Mouse (Mus musculus): Measurements from ENCODE around the gene Hnrnpul1.

Hnrnpul1 gene

DNA sequence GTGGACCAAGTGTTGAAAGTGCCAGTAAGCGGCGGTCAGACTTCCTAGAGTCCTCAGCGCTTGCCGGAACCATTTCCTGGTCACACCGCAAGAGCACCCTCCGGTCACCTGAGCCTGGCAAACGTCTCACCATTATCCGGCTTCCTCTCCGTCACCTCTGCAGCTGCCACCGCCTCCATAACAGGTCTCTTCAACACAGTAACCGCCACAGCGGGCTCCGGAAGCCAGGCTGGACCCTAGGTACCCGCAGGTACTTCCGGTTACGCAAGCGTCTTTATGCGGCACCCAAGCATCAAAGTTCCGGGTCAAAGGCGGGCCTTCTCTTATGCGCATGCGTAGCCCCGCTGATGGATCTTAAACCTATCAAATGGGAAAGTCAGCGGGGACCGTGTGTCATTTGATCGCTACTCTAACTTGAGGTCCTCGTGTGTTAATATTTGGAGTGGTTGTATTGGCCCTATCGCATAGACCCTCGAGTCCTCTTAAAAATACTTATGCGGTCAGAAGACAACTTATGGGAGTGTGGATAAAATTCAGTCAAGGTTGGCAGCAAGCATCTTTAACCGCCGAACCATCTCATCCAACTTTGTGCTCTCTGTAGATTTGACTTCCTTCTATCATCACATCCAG lies 35.7 kb downstream of the Hnrnpul1 start, which contains the start of gene Ccdc97:
TSS of gene Ccdc97 (minus strand) at position 301 of the 630 bp plus-strand sequence.
- DNase-seq, result peak; percentile 96

- no peak for DNase-seq
Observed at GRCm38 (mm10) chr7:25717478-25717877, 37.1 kb downstream of the Hnrnpul1 start.

- no peak for DNase-seq
Observed at GRCm38 (mm10) chr7:25715731-25716271, 38.8 kb downstream of the Hnrnpul1 start.

GRCm38 (mm10) chr7:25714581-25714980 lies 40.0 kb downstream of the Hnrnpul1 start:
- DNase-seq, result no peak

- DNase-seq, result no peak
Observed at GRCm38 (mm10) chr7:25712801-25713200, 41.8 kb downstream of the Hnrnpul1 start.

- no peak for DNase-seq
Observed at GRCm38 (mm10) chr7:25711731-25712197, 42.8 kb downstream of the Hnrnpul1 start.

- DNase-seq, result no peak
Observed at GRCm38 (mm10) chr7:25711165-25711564, 43.4 kb downstream of the Hnrnpul1 start.

DNA sequence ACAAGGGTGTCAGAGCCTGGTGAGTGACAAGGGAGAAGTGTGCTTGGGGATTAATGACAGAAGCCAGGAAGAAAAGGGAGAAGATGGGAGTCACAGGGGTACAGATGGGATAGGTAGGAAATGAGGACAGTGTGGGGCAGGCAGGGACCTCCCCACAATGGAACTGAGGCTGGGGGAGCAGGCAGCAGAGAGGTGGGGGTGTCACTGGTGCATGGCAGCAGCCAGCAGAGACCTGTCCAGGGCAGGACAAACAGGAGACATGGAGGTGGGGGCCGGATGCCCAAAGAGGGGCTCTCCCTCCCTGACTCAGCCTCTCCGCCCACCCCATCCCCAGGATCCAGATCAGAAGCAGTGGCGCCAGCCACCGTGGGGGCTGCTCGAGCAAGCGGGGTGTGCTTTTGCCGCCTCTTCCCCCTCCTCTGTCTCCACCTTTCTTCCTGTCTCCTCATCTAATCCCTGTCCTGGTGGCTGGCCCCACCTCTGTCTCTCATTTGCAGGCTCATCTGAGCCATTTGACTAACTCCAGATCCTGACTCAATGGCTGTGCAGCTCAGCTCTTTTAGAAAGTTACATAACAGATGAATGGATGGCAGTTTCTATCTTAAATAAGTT lies 43.9 kb downstream of the Hnrnpul1 start:
- DNase-seq, result no peak

GRCm38 (mm10) chr7:25709961-25710360 lies 44.6 kb downstream of the Hnrnpul1 start:
- DNase-seq, result no peak

DNA sequence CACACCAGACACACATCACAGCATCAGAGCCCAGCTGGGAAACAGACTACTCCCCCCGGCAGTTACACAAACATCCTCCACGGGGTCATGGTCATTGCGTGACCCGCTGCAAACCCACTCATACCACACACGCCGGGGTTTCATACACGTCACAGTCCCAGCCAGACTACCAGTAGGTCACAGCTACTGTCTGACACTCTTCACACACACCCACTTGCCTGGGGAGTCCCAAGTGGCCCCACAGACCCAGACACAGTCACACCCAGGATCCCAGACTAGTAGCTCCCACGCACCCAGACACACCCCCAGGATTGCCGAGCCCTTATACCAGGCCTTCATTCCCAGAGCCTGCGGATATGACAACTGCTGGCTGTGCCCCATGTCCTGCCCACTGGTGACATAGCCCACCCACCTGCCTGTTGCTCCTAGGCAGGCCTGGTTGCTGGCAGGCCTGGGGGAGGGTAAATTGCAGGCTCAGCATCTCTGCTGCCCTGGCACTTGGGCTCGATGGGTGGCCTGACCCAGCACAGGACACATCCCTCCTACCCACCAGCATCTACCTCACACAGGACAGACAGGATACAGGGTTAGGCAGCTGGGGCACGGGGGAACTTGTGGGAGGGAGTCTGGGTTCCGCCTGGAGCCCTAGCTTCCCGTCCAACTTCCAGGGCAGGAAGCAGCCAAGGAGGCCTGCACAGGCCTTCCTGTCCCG lies 46.8 kb downstream of the Hnrnpul1 start:
- peak; percentile 40 for DNase-seq

DNA sequence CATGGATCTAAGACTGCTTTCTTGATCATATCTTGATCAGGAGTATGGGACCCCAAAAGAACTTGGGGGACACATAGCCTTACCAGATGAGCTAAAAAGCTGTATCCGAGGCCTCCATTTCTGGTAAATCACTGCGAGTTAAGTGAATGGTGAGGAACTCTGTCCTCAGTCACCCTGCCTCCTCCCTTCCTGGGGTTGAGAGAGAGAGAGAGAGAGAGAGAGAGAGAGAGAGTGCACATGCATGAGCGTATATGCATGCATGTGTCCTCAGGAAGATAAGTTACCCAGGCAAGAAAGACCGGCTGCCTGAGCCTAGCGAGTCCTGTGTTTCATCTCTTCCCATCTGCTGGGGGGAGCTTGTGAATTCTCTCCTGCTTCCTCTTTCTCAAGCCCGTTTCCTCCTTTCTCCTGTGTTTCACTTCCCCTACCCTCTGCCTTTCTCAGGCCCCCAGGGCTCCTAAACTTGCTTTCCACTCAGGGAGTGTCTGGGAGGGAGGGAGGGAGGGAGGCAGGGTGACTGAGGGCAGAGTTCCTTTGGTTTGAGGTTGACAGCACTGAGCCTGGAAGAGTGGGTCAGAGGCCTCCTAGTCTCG lies 47.9 kb downstream of the Hnrnpul1 start:
- no peak for DNase-seq

GRCm38 (mm10) chr7:25705801-25706251 lies 48.7 kb downstream of the Hnrnpul1 start:
- DNase-seq, result no peak

GRCm38 (mm10) chr7:25704716-25705364 lies 49.7 kb downstream of the Hnrnpul1 start:
- no peak for DNase-seq

DNA sequence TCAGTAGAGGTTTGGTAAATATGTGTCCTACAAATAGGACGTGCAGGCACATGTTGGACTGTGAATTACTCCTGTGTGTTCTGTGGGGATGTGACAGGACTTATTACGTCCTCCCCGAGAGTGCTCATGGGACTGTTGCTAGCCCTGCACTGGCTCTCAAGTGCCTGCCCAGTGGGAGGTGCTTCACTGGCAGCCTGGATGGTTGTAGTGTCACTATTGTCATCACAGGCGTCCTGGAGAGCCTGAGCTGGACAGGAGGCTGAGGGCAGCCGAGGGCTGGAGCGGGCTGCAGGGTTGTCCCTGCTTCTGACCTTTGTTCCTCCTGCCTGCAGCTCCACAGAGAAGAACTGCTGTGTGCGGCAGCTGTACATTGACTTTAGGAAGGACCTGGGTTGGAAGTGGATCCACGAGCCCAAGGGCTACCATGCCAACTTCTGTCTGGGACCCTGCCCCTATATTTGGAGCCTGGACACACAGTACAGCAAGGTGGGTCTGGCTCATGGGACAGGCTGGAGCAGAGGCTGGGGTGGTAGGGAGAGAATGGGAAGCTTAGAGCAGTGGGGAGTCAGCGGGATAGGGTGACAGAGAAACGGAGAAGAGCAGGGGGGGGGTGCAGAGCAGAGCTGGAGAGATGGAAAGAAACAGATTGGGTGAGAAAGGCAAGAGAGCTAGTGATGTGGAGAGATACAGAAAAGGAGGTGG lies 50.6 kb downstream of the Hnrnpul1 start:
- DNase-seq, result no peak

GRCm38 (mm10) chr7:25702350-25702749 lies 52.2 kb downstream of the Hnrnpul1 start:
- no peak for DNase-seq

- no peak for DNase-seq
Observed at GRCm38 (mm10) chr7:25700732-25701131, 53.8 kb downstream of the Hnrnpul1 start.

- no peak for DNase-seq
Observed at GRCm38 (mm10) chr7:25699851-25700250, 54.7 kb downstream of the Hnrnpul1 start.

- no peak for DNase-seq
Observed at GRCm38 (mm10) chr7:25694104-25694503, 60.5 kb downstream of the Hnrnpul1 start.

DNA sequence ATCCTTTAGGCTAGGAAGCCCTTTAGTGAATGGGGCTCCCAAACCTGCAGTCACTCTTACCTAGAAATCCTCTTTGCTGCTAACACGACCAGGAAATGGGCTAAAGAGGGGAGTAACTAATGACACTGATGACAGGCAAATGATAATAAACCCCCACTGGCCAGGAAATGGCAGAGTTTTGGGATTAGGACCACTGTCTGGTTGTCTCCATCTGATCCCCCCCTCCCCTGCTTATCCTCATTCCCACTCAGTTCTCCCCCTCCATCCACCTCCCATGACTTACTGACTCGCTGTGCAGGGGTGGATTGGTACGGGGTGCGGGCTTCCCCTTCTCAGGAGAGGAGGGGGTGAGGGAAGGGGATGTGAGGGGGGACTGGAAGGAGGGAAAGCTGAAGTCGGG lies 64.5 kb downstream of the Hnrnpul1 start:
- no peak for DNase-seq

- no peak for DNase-seq
Observed at GRCm38 (mm10) chr7:25689603-25690021, 64.9 kb downstream of the Hnrnpul1 start.

DNA sequence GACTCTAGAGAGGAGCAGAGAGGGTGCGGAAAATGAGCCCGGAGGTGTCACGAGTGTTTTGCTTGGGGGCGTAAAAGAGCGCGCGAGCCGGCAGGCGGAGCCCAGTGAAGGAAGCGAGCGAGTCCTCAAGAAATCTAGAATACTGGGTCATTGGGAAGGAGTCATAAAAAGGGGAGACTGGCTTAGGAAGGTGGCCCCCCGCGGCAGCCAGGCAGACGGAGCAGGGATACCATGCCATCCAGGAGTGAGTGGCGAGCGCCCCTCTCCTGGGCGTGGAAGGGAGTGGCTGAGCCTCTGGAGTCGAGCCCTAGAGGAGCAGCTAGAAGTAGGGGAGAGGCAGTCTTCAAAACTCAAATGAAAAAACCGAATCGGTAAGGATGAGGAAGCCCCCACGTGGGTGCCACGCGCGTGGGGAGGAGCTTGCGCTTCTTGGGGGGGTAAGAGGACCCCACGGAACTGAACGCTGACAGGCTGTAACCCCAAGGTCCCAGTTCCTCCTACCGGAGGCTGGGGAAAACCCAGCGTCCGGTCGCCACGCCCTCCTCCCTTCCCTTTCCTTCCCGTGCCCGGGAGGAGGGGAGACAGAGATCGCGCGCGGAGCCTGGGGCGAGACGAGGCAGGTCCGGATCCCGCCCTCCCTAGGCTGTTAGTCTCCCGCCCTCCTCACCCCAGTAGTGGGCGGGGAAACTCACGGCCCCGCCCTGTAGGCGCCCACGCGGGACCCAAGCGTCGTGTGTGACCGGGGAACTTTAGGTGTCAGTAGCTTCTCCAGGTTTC lies 65.6 kb downstream of the Hnrnpul1 start:
- DNase-seq, result peak; percentile 76

Measured in kidney, adult 18-20 months (tissue).